Mouse (Mus musculus) stomach, postnatal 0 days (tissue): Measurements from ENCODE around the gene Dcaf7. TPM values are rescaled to one million over a fixed set of nuclear protein-coding genes. Genes with fewer than 3 reads are reported as not detected.

Experiments used
- ATAC-seq: fragments of 200-750 bp; cut with Nextera tagmentation; 2 replicates; pipeline ENCODE4 v1.8.0; 2017; ENCODE audit not compliant: low FRiP score, low TSS enrichment
- DNase-seq: peaks from one replicate; pipeline ENCODE4 v3.0.0-alpha.2; 2016; ENCODE audit warnings: low spot score
- H3K27ac ChIP-seq: fragments of 300-500 bp; sonication (generic); replicated peaks from 2 replicates; pipeline ENCODE4 v1.5.1; 2014; ENCODE audit warnings: mild to moderate bottlenecking, control low read depth
- H3K27me3 ChIP-seq: fragments of 300-500 bp; sonication (generic); 2 replicates; pipeline ENCODE4 v1.6.1; 2014; ENCODE audit warnings: low read length; ENCODE audit not compliant: control insufficient read depth, insufficient read depth
- H3K36me3 ChIP-seq: fragments of 300-500 bp; sonication (generic); 2 replicates; pipeline ENCODE4 v1.6.1; 2014; ENCODE audit warnings: low read length, mixed read lengths; ENCODE audit not compliant: control insufficient read depth, insufficient read depth
- H3K4me1 ChIP-seq: fragments of 300-500 bp; sonication (generic); replicated peaks from 2 replicates; pipeline ENCODE4 v1.6.1; 2014; ENCODE audit warnings: antibody characterized with exemption; ENCODE audit not compliant: control insufficient read depth, insufficient read depth
- H3K4me2 ChIP-seq: fragments of 300-500 bp; sonication (generic); replicated peaks from 2 replicates; pipeline ENCODE4 v1.6.1; 2014; ENCODE audit warnings: low read depth, mild to moderate bottlenecking, control low read depth, moderate library complexity
- H3K4me3 ChIP-seq: fragments of 300-500 bp; sonication (generic); 2 replicates; pipeline ENCODE4 v1.5.1; 2014; ENCODE audit warnings: low read depth, low read length, control low read depth
- H3K9ac ChIP-seq: fragments of 300-500 bp; sonication (generic); 2 replicates; pipeline ENCODE4 v1.6.1; 2014; ENCODE audit warnings: mild to moderate bottlenecking, low read length, control low read depth, mixed read lengths
- H3K9me3 ChIP-seq: fragments of 300-500 bp; sonication (generic); 2 replicates; pipeline ENCODE4 v1.6.1; 2016; ENCODE audit warnings: low read length; ENCODE audit not compliant: control insufficient read depth
- CTCF ChIP-seq: IDR thresholded peaks from 2 replicates; pipeline ENCODE4 v1.5.1; 2016; ENCODE audit warnings: antibody characterized with exemption, low read depth, mild to moderate bottlenecking, moderate library complexity
- EP300 ChIP-seq: optimal IDR thresholded peaks from 2 replicates; pipeline ENCODE3; 2016; ENCODE audit warnings: antibody characterized with exemption
- WGBS: fragments of 180-500 bp; shearing (Covaris S2); extraction: QIAGEN DNeasy Blood & Tissue Kit; methylation state at CpG from one replicate; pipeline ENCODE4 v1.1.7; 2014; 5-methylcytosine and 5-hydroxymethylcytosine counted together
- polyA plus RNA-seq: library from polyadenylated mRNA; unstranded; fragments of >200 nt; fragmentation: Nextera tagmentation; extraction: Ambion mirVana; gene quantifications from 2 replicates; pipeline ENCODE4 v1.2.1, GENCODE M21; 2015

Gene Dcaf7
- polyA plus RNA-seq, 1 experiment from 2014 or later, result 25.9 TPM

GRCm38 (mm10) chr11:106001718-106002117 is 35.0 kb upstream of the Dcaf7 start:
- no peaks in the 10 kb centered on the region for H3K4me1 ChIP-seq
- DNase-seq (no peak), ATAC-seq (no peak)
- H3K27ac ChIP-seq, result no peak overlapping the region
- H3K4me3 ChIP-seq, result no peak overlapping the region
- 34% methylated on average over 4 of the region's 4 CpGs for WGBS
- H3K4me2 ChIP-seq, result no peak overlapping the region
- no peak overlapping the region for H3K9ac ChIP-seq
- H3K9me3 ChIP-seq, result no peaks in the 10 kb centered on the region
- no peaks in the 10 kb centered on the region for H3K27me3 ChIP-seq
- H3K36me3 ChIP-seq, result no peaks in the 10 kb centered on the region
- peak; percentile 77 for TF ChIP-seq CTCF
- TF ChIP-seq EP300, result no peak

DNA sequence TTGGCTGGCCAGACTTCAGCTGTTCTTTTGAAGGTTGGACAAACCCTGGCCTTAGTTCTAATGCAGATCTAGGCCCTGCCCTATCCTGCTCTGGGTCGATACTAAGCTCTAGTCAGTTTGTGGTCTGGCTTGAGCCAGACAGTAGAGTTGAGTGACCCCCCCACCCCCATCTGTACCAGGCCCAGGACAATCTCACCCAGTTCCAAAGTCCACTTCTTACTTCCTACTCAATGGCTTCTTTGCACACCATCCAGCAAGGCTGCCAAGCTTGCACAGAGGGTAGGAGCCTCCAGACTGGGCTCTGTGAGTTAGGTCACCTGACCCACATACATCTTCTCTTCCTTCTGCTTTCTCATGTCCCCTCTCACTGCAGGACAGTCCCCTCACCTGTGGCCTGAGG is 32.1 kb upstream of the Dcaf7 start:
- 74% methylated on average over 1 of the region's 1 CpGs for WGBS
- TF ChIP-seq CTCF, result no peak
- no peak for TF ChIP-seq EP300

GRCm38 (mm10) chr11:106005970-106006369 is 30.7 kb upstream of the Dcaf7 start:
- Histone ChIP-seq H3K9ac (no peak overlapping the region), H3K27me3 (no peaks in the 10 kb centered on the region), H3K27ac (no peak overlapping the region), H3K9me3 (no peaks in the 10 kb centered on the region), H3K4me2 (no peak overlapping the region), H3K4me3 (no peak overlapping the region), H3K36me3 (no peaks in the 10 kb centered on the region), H3K4me1 (0 out of 2 replicates have a peak, but pooled peaks cover 2% of the 10 kb centered on the region)
- TF ChIP-seq EP300 (no peak), CTCF (no peak)
- DNase-seq, result no peak
- no peak for ATAC-seq
- WGBS, result 14% methylated on average over 5 of the region's 5 CpGs

More for the DNA sequence above, 32.1 kb upstream of the Dcaf7 start:
- DNase-seq, result no peak
- no peaks in the 10 kb centered on the region for H3K27me3 ChIP-seq
- no peak overlapping the region for H3K4me2 ChIP-seq
- H3K9me3 ChIP-seq, result no peaks in the 10 kb centered on the region
- ATAC-seq, result peak; percentile 27; the same call in 1 of the 2 replicates
- no peak overlapping the region for H3K4me3 ChIP-seq
- H3K27ac ChIP-seq, result no peak overlapping the region
- no peak overlapping the region for H3K9ac ChIP-seq
- no peaks in the 10 kb centered on the region for H3K36me3 ChIP-seq
- H3K4me1 ChIP-seq, result 0 out of 2 replicates have a peak, but pooled peaks cover 2% of the 10 kb centered on the region

DNA sequence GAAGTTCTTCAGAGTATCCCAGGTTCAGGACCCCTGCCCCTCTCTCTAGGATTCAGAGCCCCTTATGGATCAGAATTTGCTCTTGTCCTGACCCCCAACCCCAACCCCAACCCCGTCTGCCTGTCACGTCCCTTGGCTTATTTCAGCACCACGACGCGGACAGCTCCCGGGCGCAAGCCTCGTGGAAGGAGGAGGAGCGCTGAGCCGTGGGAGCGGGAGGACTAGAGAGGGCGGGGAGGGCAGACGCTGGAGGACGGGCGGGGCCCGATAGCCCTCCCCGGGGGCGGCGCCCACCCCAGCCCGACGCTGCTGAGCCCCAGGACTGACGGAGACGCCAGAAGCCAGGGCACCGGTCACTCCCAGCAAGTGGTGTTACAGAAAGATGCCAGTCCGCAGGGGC is 28.9 kb upstream of the Dcaf7 start, which contains the start of gene Kcnh6:
Gene Kcnh6, plus strand, starts transcription at position 304 of the 400 bp plus-strand sequence.
- DNase-seq, result peak; percentile 84
- H3K27ac ChIP-seq, result no peak within 1 kb of the TSS

GRCm38 (mm10) chr11:106012711-106013110 is 24.0 kb upstream of the Dcaf7 start:
- TF ChIP-seq CTCF, result no peak
- no peak for TF ChIP-seq EP300
- Histone ChIP-seq H3K27me3 (no peaks in the 10 kb centered on the region), H3K36me3 (no peaks in the 10 kb centered on the region), H3K9ac (no peak overlapping the region), H3K27ac (no peak overlapping the region), H3K4me2 (no peak overlapping the region), H3K4me3 (no peak overlapping the region), H3K4me1 (0 out of 2 replicates have a peak, but pooled peaks cover 2% of the 10 kb centered on the region), H3K9me3 (no peaks in the 10 kb centered on the region)
- no peak for DNase-seq
- 54% methylated on average over 7 of the region's 7 CpGs for WGBS
- no peak for ATAC-seq

More for the DNA sequence above, 28.9 kb upstream of the Dcaf7 start, which contains the start of gene Kcnh6:
- no peaks in the 10 kb centered on the region for H3K27me3 ChIP-seq
- no peak within 1 kb of the TSS for H3K9ac ChIP-seq
- 0% methylated on average over 22 of the region's 25 CpGs for WGBS
- H3K4me2 ChIP-seq, result peak within 1 kb of the TSS; percentile 55
- no peaks in the 10 kb centered on the region for H3K36me3 ChIP-seq
- peak within 1 kb of the TSS; percentile 20 for H3K4me3 ChIP-seq
- no peaks in the 10 kb centered on the region for H3K9me3 ChIP-seq
- peak; percentile 62; the same call in 1 of the 2 replicates for ATAC-seq
- TF ChIP-seq CTCF (no peak), EP300 (no peak)
- 0 out of 2 replicates have a peak, but pooled peaks cover 2% of the 10 kb centered on the region for H3K4me1 ChIP-seq

- WGBS, result 48% methylated on average over 11 of the region's 11 CpGs
- no peak overlapping the region for H3K9ac ChIP-seq
- no peaks in the 10 kb centered on the region for H3K36me3 ChIP-seq
- no peaks in the 10 kb centered on the region for H3K4me1 ChIP-seq
- no peaks in the 10 kb centered on the region for H3K27me3 ChIP-seq
- H3K4me3 ChIP-seq, result no peak overlapping the region
- peak; percentile 42 for DNase-seq
- H3K4me2 ChIP-seq, result no peak overlapping the region
- ATAC-seq, result peak; percentile 18; the same call in 1 of the 2 replicates
- no peak overlapping the region for H3K27ac ChIP-seq
- no peak for TF ChIP-seq EP300
- no peak for TF ChIP-seq CTCF
- H3K9me3 ChIP-seq, result no peaks in the 10 kb centered on the region
Observed at GRCm38 (mm10) chr11:106013556-106014225, 23.0 kb upstream of the Dcaf7 start.
